Mouse (Mus musculus) midbrain, postnatal 0 days (tissue): ENCODE data around the gene Gse1. TPM values are rescaled to one million over a fixed set of nuclear protein-coding genes. Genes with fewer than 3 reads are reported as not detected.
A peak's percentile ranks its signal among the peaks of the same experiment; 100 is the strongest.

Experiments used
- ATAC-seq: fragments of 200-750 bp; cut with Nextera tagmentation; 2 replicates; pipeline ENCODE4 v1.8.0; 2017; ENCODE audit warnings: moderate number of reproducible peaks, mild to moderate bottlenecking, moderate TSS enrichment, moderate library complexity; ENCODE audit not compliant: low FRiP score
- DNase-seq: peaks from one replicate; pipeline ENCODE4 v3.0.0-alpha.2; 2015; ENCODE audit warnings: low spot score
- H3K27ac ChIP-seq: fragments of 300-500 bp; sonication (generic); 2 replicates; pipeline ENCODE4 v1.5.1; 2014; ENCODE audit warnings: low read depth, mild to moderate bottlenecking, low read length, mixed read lengths
- H3K27me3 ChIP-seq: fragments of 300-500 bp; sonication (generic); 2 replicates; pipeline ENCODE4 v1.6.1; 2014; ENCODE audit warnings: low read length, control low read depth, mixed read lengths; ENCODE audit not compliant: insufficient read depth
- H3K36me3 ChIP-seq: fragments of 300-500 bp; sonication (generic); 2 replicates; pipeline ENCODE4 v1.6.1; 2014; ENCODE audit warnings: low read length, control low read depth, mixed read lengths; ENCODE audit not compliant: insufficient read depth
- H3K4me1 ChIP-seq: fragments of 300-500 bp; sonication (generic); 2 replicates; pipeline ENCODE4 v1.6.1; 2014; ENCODE audit warnings: mild to moderate bottlenecking, control low read depth, antibody characterized with exemption, low read length, mixed read lengths; ENCODE audit not compliant: insufficient read depth
- H3K4me2 ChIP-seq: fragments of 300-500 bp; sonication (generic); 2 replicates; pipeline ENCODE4 v1.6.1; 2014; ENCODE audit warnings: low read depth, mild to moderate bottlenecking, low read length, mixed read lengths; ENCODE audit not compliant: poor library complexity, severe bottlenecking
- H3K4me3 ChIP-seq: fragments of 300-500 bp; sonication (generic); 2 replicates; pipeline ENCODE4 v1.5.1; 2014; ENCODE audit warnings: low read depth, mild to moderate bottlenecking, low read length, moderate library complexity
- H3K9ac ChIP-seq: fragments of 300-500 bp; sonication (generic); replicated peaks from 2 replicates; pipeline ENCODE4 v1.6.1; 2014; ENCODE audit warnings: mild to moderate bottlenecking, low read length, moderate library complexity, mixed read lengths; ENCODE audit not compliant: poor library complexity, severe bottlenecking
- H3K9me3 ChIP-seq: fragments of 300-500 bp; sonication (generic); 2 replicates; pipeline ENCODE4 v1.6.1; 2016; ENCODE audit warnings: low read length, control low read depth
- CTCF ChIP-seq: IDR thresholded peaks from 2 replicates; pipeline ENCODE4 v1.5.1; 2016; ENCODE audit warnings: antibody characterized with exemption, mild to moderate bottlenecking
- WGBS: fragments of 180-500 bp; shearing (Covaris S2); extraction: QIAGEN DNeasy Blood & Tissue Kit; methylation state at CpG from one replicate; pipeline ENCODE4 v1.1.7; 2014; 5-methylcytosine and 5-hydroxymethylcytosine counted together
- polyA plus RNA-seq: library from polyadenylated mRNA; unstranded; fragments of >200 nt; fragmentation: Nextera tagmentation; extraction: Ambion mirVana; gene quantifications from 2 replicates; pipeline ENCODE4 v1.2.1, GENCODE M21; 2015
- total RNA-seq: library from RNA; depleted of rRNA; stranded (reverse); fragments of >200 nt; gene quantifications from 2 replicates; pipeline ENCODE4 v1.2.3, GENCODE M21; 2014

Gene Gse1
- total and polyA plus RNA-seq, 2 experiments from 2014 or later: 12.4 to 51.3 TPM

DNA sequence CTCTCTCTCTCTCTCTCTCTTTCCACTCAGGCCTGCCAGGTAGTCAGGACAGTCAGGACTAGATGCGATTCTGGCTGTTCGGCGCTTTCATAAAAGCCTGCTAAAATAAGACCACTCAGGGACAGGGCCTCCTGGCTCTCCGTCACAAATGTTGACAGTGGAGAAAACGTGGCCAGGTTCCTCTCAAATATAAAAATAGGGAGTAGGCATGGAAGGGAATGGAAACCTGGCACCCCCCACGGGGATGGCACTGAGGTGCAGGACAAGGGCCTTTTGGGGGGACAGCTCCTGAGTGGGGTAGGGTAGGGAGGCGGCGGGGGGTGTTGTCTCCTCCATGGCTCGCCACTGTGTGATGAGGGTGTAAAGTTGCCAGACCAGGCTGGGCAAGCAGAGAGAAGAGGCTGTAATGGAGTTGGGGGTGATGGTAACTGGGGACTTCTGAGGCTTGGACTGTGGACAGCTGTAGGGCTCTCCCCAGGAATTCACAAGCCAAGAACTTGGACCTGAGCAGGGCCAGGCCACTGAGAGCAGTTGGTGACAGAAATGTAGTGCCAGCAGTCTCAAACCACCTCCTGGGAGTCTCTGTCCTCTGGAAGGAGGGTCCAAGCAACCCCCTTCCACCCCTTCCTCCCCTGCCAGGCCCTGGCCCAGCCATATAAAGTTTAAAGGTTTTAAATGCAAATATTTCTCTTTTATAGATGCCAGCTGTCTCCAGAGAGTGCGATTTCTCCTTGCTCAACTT lies 303.7 kb downstream of the Gse1 start:
- no peaks in the 10 kb centered on the region for H3K9me3 ChIP-seq
- ATAC-seq (no peak), DNase-seq (peak; percentile 58)
- H3K27ac ChIP-seq: no peak overlapping the region; the same call in 1 of the 2 replicates
- H3K4me3 ChIP-seq: no peak overlapping the region
- no peak for TF ChIP-seq CTCF
- H3K4me1 ChIP-seq: peaks cover 27% of the 10 kb centered on the region; the same call in 1 of the 2 replicates
- H3K4me2 ChIP-seq: no peak overlapping the region
- H3K9ac ChIP-seq: no peak overlapping the region
- no peaks in the 10 kb centered on the region for H3K27me3 ChIP-seq
- 52% methylated on average over 10 of the region's 10 CpGs for WGBS
- no peaks in the 10 kb centered on the region for H3K36me3 ChIP-seq

DNA sequence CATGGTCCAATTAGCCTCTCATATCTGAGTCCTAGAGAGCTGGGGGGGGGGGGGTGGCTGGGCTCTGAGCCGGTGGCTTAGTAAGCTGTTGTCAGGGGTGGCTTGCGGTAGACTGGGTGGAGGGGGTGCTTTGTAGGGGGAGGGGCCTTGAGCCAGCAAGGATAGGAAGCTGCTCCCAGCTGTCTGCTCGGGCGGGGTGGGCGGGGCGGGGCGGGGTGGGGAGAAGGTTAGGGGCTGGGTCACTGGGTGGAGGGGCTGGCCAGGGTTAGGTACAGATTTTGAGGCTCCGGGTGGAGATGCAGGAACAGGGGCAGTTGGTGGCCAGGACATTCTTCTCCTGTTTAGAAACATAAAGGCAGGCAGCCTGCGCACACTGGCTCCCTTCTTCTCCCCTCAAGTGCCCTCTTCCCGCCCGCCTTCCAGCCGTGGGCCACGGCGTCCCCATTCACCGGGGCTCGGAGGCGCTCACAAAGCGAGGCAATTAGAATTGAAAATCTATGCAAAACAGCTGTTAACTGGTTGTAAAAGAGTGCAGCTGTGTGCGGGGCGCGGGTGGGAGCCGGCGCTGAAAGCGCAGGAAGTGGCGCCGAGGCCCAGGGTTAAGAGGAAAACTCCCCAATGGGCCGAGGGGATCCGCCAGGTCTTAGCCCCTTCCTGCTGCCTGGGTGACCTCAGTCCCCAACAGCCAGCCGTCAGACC lies 304.4 kb downstream of the Gse1 start:
- Histone ChIP-seq H3K4me1 (peaks cover 30% of the 10 kb centered on the region; the same call in 1 of the 2 replicates), H3K9ac (no peak overlapping the region), H3K27me3 (no peaks in the 10 kb centered on the region), H3K9me3 (no peaks in the 10 kb centered on the region), H3K4me2 (peak overlapping the region; percentile 33; the same call in 1 of the 2 replicates), H3K36me3 (no peaks in the 10 kb centered on the region), H3K4me3 (no peak overlapping the region), H3K27ac (peak overlapping the region; percentile 18)
- DNase-seq (peak; percentile 50), ATAC-seq (no peak)
- TF ChIP-seq CTCF: no peak
- WGBS: 7% methylated on average over 29 of the region's 29 CpGs

DNA sequence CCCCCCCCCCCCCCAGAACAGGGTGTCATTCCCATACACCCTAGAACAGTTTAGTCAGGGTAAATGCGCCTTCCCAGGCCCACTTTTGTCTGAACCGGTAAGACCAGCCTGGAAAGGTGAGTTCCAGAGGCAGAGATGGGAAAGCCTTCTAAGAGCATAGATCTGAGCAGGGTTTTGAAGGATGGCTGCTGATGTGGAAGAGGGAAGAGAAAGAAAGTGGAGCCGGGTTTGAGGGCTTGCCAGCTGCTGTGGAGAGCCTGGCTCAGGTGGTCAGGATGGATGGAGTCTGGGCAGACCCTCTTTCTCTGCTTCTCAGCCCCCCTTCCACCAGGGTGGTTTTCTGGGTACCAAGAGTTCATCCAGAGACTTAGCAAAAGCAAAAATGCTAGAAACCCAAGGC lies 305.1 kb downstream of the Gse1 start:
- H3K4me1 ChIP-seq: peaks cover 31% of the 10 kb centered on the region
- H3K4me3 ChIP-seq: no peak overlapping the region
- no peak overlapping the region for H3K27ac ChIP-seq
- TF ChIP-seq CTCF: no peak
- DNase-seq: no peak
- H3K4me2 ChIP-seq: peak overlapping the region; percentile 33; the same call in 1 of the 2 replicates
- no peaks in the 10 kb centered on the region for H3K36me3 ChIP-seq
- H3K27me3 ChIP-seq: no peaks in the 10 kb centered on the region
- H3K9me3 ChIP-seq: no peaks in the 10 kb centered on the region
- ATAC-seq: no peak
- H3K9ac ChIP-seq: no peak overlapping the region
- WGBS: 40% methylated on average over 3 of the region's 3 CpGs

DNA sequence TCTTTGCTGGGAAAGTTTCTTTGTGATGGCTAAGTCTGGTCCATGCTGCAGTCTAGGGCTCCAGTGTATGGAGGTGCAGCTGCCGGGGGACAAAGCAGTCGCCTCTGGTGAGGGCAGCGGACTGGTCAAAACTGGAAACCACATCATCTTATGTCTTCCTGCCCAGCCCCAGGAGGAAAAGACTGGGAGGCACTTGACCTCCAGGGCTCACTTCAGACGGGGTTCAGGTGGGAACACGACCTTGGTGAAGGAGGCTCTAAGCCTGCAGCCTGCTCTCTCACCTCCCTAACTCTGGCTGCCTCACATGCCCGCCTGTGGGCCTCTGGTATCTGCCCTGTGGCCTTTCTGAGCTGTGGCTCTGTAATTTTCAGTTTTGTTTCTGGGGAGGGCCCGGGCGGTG lies 305.8 kb downstream of the Gse1 start:
- WGBS: 39% methylated on average over 8 of the region's 8 CpGs
- Histone ChIP-seq H3K27me3 (no peaks in the 10 kb centered on the region), H3K9ac (no peak overlapping the region), H3K4me3 (no peak overlapping the region), H3K4me2 (no peak overlapping the region), H3K4me1 (peaks cover 37% of the 10 kb centered on the region), H3K9me3 (no peaks in the 10 kb centered on the region), H3K36me3 (no peaks in the 10 kb centered on the region), H3K27ac (no peak overlapping the region)
- DNase-seq (no peak), ATAC-seq (no peak)
- TF ChIP-seq CTCF: no peak

DNA sequence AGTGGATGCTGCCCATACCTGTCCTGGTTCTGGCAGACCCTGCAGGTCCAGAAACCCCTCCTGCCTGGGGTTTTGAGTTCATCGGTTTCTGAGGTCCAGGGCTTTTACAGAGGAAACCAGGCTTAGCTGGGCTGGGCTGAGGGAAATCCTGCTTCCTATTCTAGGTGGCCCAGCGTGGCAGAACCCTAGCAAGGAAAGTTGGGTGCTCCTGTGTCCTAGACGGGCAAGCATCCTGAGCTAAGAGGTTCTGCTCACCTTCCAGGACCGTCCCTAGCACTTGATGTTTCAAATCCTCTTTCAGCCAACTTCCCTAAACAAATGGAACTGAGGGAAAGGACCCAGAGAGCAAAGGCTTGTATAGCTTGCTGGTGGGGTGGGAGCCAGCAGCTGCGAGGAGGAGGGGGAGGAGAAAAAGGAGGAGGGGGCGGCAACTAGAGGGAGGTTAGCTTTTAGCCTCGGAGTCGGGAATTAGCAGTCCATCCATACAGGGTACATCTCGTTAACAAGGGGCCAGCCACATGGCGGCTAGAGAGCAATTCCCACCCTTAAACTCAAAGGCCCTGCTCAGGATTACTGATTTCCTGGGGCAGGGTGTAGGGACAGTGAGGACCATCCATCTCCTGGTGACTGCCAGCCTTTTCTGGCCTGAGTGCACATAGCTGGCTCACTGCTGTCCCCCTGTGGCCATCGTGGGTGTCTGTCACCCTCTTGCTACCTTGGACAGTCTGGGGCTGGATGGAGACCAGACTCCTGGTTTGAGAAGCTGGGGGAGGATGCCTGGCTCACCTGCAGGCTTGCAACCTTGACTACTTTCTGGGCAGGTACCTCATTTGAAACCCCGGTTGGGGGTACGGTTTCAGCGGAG lies 306.5 kb downstream of the Gse1 start:
- H3K4me2 ChIP-seq: no peak overlapping the region
- 15% methylated on average over 14 of the region's 14 CpGs for WGBS
- peaks cover 42% of the 10 kb centered on the region for H3K4me1 ChIP-seq
- ATAC-seq: peak; percentile 59
- H3K27ac ChIP-seq: no peak overlapping the region
- TF ChIP-seq CTCF: peak; percentile 99
- no peak overlapping the region for H3K9ac ChIP-seq
- no peaks in the 10 kb centered on the region for H3K36me3 ChIP-seq
- no peaks in the 10 kb centered on the region for H3K27me3 ChIP-seq
- peak; percentile 94 for DNase-seq
- H3K9me3 ChIP-seq: no peaks in the 10 kb centered on the region
- H3K4me3 ChIP-seq: peak overlapping the region; percentile 64; the same call in 1 of the 2 replicates
